Mouse (Mus musculus) A20 (cell line): ENCODE data around the gene Rps16.

Experiments used
- DNase-seq: peaks from one replicate; pipeline ENCODE4 v3.0.0-alpha.2; 2011; ENCODE audit warnings: low read depth, low spot score

The Rps16 gene

GRCm38 (mm10) chr7:28347746-28348145, 2.7 kb upstream of the Rps16 start:
- no peak for DNase-seq

GRCm38 (mm10) chr7:28348601-28349000, 1.9 kb upstream of the Rps16 start:
- peak; percentile 41 for DNase-seq

- no peak for DNase-seq
These were observed 1.3 kb downstream of the Rps16 start for GRCm38 (mm10) chr7:28351676-28352191.

GRCm38 (mm10) chr7:28353267-28353666, 2.8 kb downstream of the Rps16 start:
- peak; percentile 17 for DNase-seq

GRCm38 (mm10) chr7:28354113-28354581, 3.7 kb downstream of the Rps16 start:
- DNase-seq, result peak; percentile 22

- peak; percentile 17 for DNase-seq
These were observed 4.1 kb downstream of the Rps16 start for GRCm38 (mm10) chr7:28354596-28354995.

GRCm38 (mm10) chr7:28355221-28355620, 4.8 kb downstream of the Rps16 start:
- peak; percentile 29 for DNase-seq

GRCm38 (mm10) chr7:28356981-28357380, 6.5 kb downstream of the Rps16 start:
- DNase-seq, result no peak

GRCm38 (mm10) chr7:28357984-28358383, 7.5 kb downstream of the Rps16 start:
- no peak for DNase-seq

- no peak for DNase-seq
These were observed 8.0 kb downstream of the Rps16 start for GRCm38 (mm10) chr7:28358431-28358830.

GRCm38 (mm10) chr7:28359854-28360253, 9.4 kb downstream of the Rps16 start:
- DNase-seq, result no peak

- DNase-seq, result no peak
These were observed 9.8 kb downstream of the Rps16 start for GRCm38 (mm10) chr7:28360291-28360690.

- no peak for DNase-seq
These were observed 11.3 kb downstream of the Rps16 start for GRCm38 (mm10) chr7:28361647-28362341.

- DNase-seq, result no peak
These were observed 12.1 kb downstream of the Rps16 start for GRCm38 (mm10) chr7:28362441-28363060.

GRCm38 (mm10) chr7:28367663-28368275, 17.3 kb downstream of the Rps16 start:
- DNase-seq, result no peak

GRCm38 (mm10) chr7:28368276-28368920, 17.9 kb downstream of the Rps16 start:
- DNase-seq, result no peak

GRCm38 (mm10) chr7:28370051-28370450, 19.6 kb downstream of the Rps16 start:
- no peak for DNase-seq

GRCm38 (mm10) chr7:28370977-28371513, 20.6 kb downstream of the Rps16 start:
- DNase-seq, result no peak

- DNase-seq, result peak; percentile 60
These were observed 21.1 kb downstream of the Rps16 start for GRCm38 (mm10) chr7:28371514-28371989.

- DNase-seq, result peak; percentile 99
These were observed 22.0 kb downstream of the Rps16 start, which contains the start of gene Plekhg2 for GRCm38 (mm10) chr7:28372251-28373108. TSS of gene Plekhg2 (minus strand) at chr7:28372599.
